Mouse (Mus musculus) cerebellum, adult 2 months (tissue): Measurements from ENCODE around the gene Dmrta2. TPM values are rescaled to one million over a fixed set of nuclear protein-coding genes. Genes with fewer than 3 reads are reported as not detected.

Source experiments
- DNase-seq, 2 experiments: peaks; one replicate each; pipeline ENCODE4 v3.0.0; 2021
- H3K27ac ChIP-seq: fragments of 200-500 bp; 2 replicates; pipeline ENCODE4 v1.5.1; 2012; ENCODE audit warnings: low read length, control low read depth, inconsistent platforms; ENCODE audit not compliant: insufficient read depth
- H3K27me3 ChIP-seq: fragments of 200-500 bp; 2 replicates; pipeline ENCODE4 v1.6.1; 2012; ENCODE audit warnings: inconsistent platforms, mild to moderate bottlenecking, low read length, moderate library complexity; ENCODE audit not compliant: control insufficient read depth, insufficient read depth
- H3K4me1 ChIP-seq: fragments of 200-500 bp; 2 replicates; pipeline ENCODE4 v1.6.1; 2011; ENCODE audit warnings: low read length; ENCODE audit not compliant: control insufficient read depth, insufficient read depth
- H3K4me3 ChIP-seq: fragments of 200-500 bp; replicated peaks from 2 replicates; pipeline ENCODE3; 2011; ENCODE audit warnings: mild to moderate bottlenecking, low read depth, low read length, control low read depth; ENCODE audit not compliant: insufficient read depth
- CTCF ChIP-seq: fragments of 200-500 bp; IDR thresholded peaks from 2 replicates; pipeline ENCODE4 v1.5.1; 2011; ENCODE audit warnings: low read depth, mild to moderate bottlenecking, control low read depth, low read length, moderate library complexity, borderline replicate concordance; ENCODE audit not compliant: insufficient read depth
- POLR2A ChIP-seq: fragments of 200-500 bp; IDR thresholded peaks from 2 replicates; pipeline ENCODE4 v1.6.1; 2011; ENCODE audit warnings: low read length, control low read depth, borderline replicate concordance; ENCODE audit not compliant: insufficient read depth
- WGBS: fragments of 180-500 bp; shearing (Covaris S2); methylation state at CpG from one replicate; pipeline ENCODE4 v1.1.7; 2018; 5-methylcytosine and 5-hydroxymethylcytosine counted together
- polyA plus RNA-seq: library from polyadenylated mRNA; depleted of rRNA; stranded (reverse); fragments of >200 nt; gene quantifications from 2 replicates; pipeline ENCODE4 v1.2.3, GENCODE M21; 2012

The Dmrta2 gene
- polyA plus RNA-seq, 1 experiment: 0.46 TPM

GRCm38 (mm10) chr4:109975381-109976240, 2.2 kb upstream of the Dmrta2 start:
- TF ChIP-seq CTCF: no peak
- TF ChIP-seq POLR2A: no peak
- H3K27ac ChIP-seq: no peak overlapping the region
- H3K4me3 ChIP-seq: no peak overlapping the region
- H3K27me3 ChIP-seq: peaks cover 11% of the 10 kb centered on the region; the same call in 1 of the 2 replicates
- 14% methylated on average over 25 of the region's 25 CpGs for WGBS
- no peak for DNase-seq
- H3K4me1 ChIP-seq: no peaks in the 10 kb centered on the region

- Histone ChIP-seq H3K4me1 (no peaks in the 10 kb centered on the region), H3K27me3 (peaks cover 11% of the 10 kb centered on the region; the same call in 1 of the 2 replicates), H3K4me3 (no peak overlapping the region), H3K27ac (no peak overlapping the region)
- WGBS: 3% methylated on average over 34 of the region's 34 CpGs
- TF ChIP-seq CTCF (no peak), POLR2A (no peak)
- DNase-seq: no peak
Observed at GRCm38 (mm10) chr4:109976273-109977147, 1.3 kb upstream of the Dmrta2 start.

GRCm38 (mm10) chr4:109978068-109978857, 410 bp downstream of the Dmrta2 start:
- peaks cover 16% of the 10 kb centered on the region; the same call in 1 of the 2 replicates for H3K27me3 ChIP-seq
- H3K27ac ChIP-seq: no peak overlapping the region
- 1% methylated on average over 56 of the region's 56 CpGs for WGBS
- DNase-seq: no peak
- H3K4me1 ChIP-seq: peaks cover under 1% of the 10 kb centered on the region; the same call in 1 of the 2 replicates
- H3K4me3 ChIP-seq: no peak overlapping the region
- TF ChIP-seq CTCF (no peak), POLR2A (no peak)

GRCm38 (mm10) chr4:109978858-109979340, 1.0 kb downstream of the Dmrta2 start:
- 4% methylated on average over 9 of the region's 9 CpGs for WGBS

GRCm38 (mm10) chr4:109979461-109980320, 1.8 kb downstream of the Dmrta2 start:
- peaks cover 22% of the 10 kb centered on the region; the same call in 1 of the 2 replicates for H3K27me3 ChIP-seq
- H3K4me3 ChIP-seq: no peak overlapping the region
- 2% methylated on average over 66 of the region's 66 CpGs for WGBS
- H3K4me1 ChIP-seq: peaks cover 6% of the 10 kb centered on the region; the same call in 1 of the 2 replicates
- H3K27ac ChIP-seq: no peak overlapping the region
- TF ChIP-seq POLR2A (no peak), CTCF (no peak)
- DNase-seq: no peak

More at GRCm38 (mm10) chr4:109978858-109979340, 1.0 kb downstream of the Dmrta2 start:
- Histone ChIP-seq H3K4me3 (no peak overlapping the region), H3K27ac (no peak overlapping the region), H3K4me1 (peaks cover 6% of the 10 kb centered on the region; the same call in 1 of the 2 replicates), H3K27me3 (peaks cover 20% of the 10 kb centered on the region; the same call in 1 of the 2 replicates)
- DNase-seq: no peak
- TF ChIP-seq POLR2A (no peak), CTCF (no peak)

- Histone ChIP-seq H3K4me1 (peaks cover 6% of the 10 kb centered on the region; the same call in 1 of the 2 replicates), H3K27me3 (peaks cover 21% of the 10 kb centered on the region; the same call in 1 of the 2 replicates), H3K4me3 (no peak overlapping the region), H3K27ac (no peak overlapping the region)
- no peak for DNase-seq
- TF ChIP-seq POLR2A (no peak), CTCF (no peak)
- 8% methylated on average over 29 of the region's 29 CpGs for WGBS
Observed at GRCm38 (mm10) chr4:109980321-109981082, 2.6 kb downstream of the Dmrta2 start.
